Mouse (Mus musculus): ENCODE measurements around the gene Trim65. TPM values are rescaled to one million over a fixed set of nuclear protein-coding genes. Genes with fewer than 3 reads are reported as not detected.

Trim65 gene
- polyA plus RNA-seq, 1 experiment from 2014 or later = 1.8 TPM

DNA sequence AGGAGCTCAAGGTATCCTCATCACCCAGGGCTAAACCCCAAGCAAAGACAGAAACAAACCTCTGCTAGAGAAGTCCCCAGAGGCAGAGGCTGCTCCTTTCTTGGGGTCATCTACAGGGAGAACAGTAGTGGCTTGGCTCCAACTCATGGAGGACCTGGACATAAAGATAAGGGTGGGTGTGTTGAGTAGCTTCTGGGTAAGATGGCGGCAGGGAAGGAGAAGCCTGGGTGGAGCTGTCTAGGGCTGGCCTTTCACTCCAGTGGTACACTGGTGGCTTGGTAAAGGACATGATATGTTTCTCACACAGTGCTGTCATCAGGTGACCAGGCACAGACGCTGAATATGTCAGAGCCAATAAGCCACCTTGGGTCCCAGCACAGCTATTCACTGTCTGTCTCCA, 20.0 kb upstream of the Trim65 start:
- DNase-seq (ENCODE audit: low spot score) = no peak
- Histone ChIP-seq H3K36me3 (peaks cover 100% of the 10 kb centered on the region), H3K27ac (peak overlapping the region; percentile 46; the same call in 1 of the 2 replicates), H3K4me3 (no peak overlapping the region), H3K4me1 (replicated peaks) (peaks cover 23% of the 10 kb centered on the region), H3K27me3 (ENCODE audit: insufficient read depth, poor library complexity, severe bottlenecking) (no peaks in the 10 kb centered on the region), H3K9me3 (no peaks in the 10 kb centered on the region)
- 94% methylated on average over 2 of the region's 2 CpGs for WGBS

DNA sequence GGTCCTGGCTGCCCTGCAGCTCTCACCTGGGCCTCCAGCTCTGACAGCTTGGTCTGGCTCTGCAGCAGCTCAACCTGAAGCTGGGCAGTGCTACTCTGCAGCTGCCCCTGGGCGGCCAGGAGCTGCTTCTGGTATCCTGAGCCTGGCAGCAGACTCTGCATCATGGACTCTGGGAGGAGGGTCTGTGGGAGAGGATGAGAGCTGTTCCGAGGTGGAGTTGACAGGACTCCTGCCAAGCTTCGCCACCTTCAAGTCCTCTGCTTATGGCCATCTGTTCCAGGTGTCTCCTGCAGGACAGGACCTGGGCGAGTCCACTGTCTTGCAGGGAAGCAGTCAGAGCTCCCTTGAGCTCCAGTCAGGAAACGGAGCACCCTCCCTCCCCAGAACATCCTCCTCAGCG, 18.4 kb upstream of the Trim65 start:
- H3K36me3 ChIP-seq = peaks cover 100% of the 10 kb centered on the region
- WGBS = 85% methylated on average over 6 of the region's 6 CpGs
- H3K9me3 ChIP-seq = no peaks in the 10 kb centered on the region
- no peak overlapping the region for H3K4me3 ChIP-seq
- peaks cover 30% of the 10 kb centered on the region for H3K4me1 ChIP-seq (replicated peaks)
- no peaks in the 10 kb centered on the region for H3K27me3 ChIP-seq (ENCODE audit: insufficient read depth, poor library complexity, severe bottlenecking)
- H3K27ac ChIP-seq = 0 out of 2 replicates have a peak overlapping the region, but pooled peaks have one; percentile 1
- no peak for DNase-seq (ENCODE audit: low spot score)

DNA sequence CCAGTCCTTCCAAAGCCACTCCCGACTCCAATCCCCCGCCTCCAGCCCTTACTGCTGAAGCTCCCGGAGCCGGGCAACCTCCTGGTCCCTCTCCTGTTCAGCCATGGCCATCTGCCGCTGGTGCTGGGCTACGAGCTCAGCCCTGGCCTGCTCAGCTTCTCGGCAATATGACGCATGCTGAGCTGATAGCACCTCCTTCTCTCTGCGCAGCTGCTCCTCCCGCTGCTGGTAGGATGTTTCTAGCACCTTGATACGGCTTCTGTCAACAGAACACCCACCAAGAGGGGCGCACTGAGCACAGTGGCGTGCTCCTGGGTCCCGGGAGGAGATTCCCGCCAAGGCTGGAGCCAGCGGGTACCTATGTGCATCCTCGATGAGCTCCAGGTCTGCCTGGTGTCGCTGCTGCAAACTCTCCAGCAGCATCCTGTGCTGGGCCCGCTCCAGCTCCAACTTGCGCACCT, 17.9 kb upstream of the Trim65 start:
- H3K27ac ChIP-seq = peak overlapping the region; percentile 41; the same call in 1 of the 2 replicates

DNA sequence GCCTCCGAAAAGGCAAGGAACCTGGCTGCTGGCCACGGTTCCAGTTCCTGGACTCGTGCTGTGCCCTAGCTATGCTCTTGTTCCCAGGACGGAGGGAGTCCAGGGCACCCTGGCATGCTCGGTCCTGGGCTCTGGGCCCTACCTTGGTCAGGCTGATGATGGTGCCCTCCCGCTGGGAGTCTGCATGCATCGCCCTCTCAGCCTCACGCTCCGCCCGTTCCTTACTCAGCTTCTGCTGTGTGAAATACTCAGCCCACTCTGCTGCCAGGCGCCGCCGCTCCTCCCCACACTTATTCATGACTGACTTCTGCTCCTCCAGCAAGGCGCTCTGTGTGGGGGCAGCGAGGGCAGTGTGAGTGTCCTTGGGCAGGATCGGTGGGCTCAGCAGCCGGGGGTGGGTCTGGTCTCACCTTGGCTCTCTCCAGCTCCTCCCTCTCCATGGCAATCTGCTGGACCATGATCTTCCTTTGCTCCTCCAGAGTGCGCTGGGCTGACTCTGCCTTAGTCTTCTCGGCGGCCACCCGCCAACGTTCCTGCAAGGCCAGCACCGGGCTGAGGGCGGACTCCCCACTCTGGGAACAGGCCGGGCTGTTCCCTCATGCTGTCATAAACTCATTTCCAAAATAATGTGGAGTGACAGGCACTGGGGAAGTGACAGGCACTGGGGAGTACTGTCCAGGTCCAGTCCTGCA, 15.5 kb upstream of the Trim65 start:
- no peaks in the 10 kb centered on the region for H3K27me3 ChIP-seq (ENCODE audit: insufficient read depth, poor library complexity, severe bottlenecking)
- H3K27ac ChIP-seq = no peak overlapping the region
- H3K4me3 ChIP-seq = no peak overlapping the region
- peaks cover 99% of the 10 kb centered on the region for H3K36me3 ChIP-seq
- peaks cover 40% of the 10 kb centered on the region for H3K4me1 ChIP-seq (replicated peaks)
- 77% methylated on average over 25 of the region's 25 CpGs for WGBS
- DNase-seq (ENCODE audit: low spot score) = no peak
- H3K9me3 ChIP-seq = no peaks in the 10 kb centered on the region

More for the DNA sequence above, 17.9 kb upstream of the Trim65 start:
- Histone ChIP-seq H3K9me3 (no peaks in the 10 kb centered on the region), H3K36me3 (peaks cover 100% of the 10 kb centered on the region), H3K27me3 (ENCODE audit: insufficient read depth, poor library complexity, severe bottlenecking) (no peaks in the 10 kb centered on the region), H3K4me3 (no peak overlapping the region), H3K4me1 (replicated peaks) (peaks cover 30% of the 10 kb centered on the region)
- 69% methylated on average over 20 of the region's 20 CpGs for WGBS
- DNase-seq (ENCODE audit: low spot score) = no peak

DNA sequence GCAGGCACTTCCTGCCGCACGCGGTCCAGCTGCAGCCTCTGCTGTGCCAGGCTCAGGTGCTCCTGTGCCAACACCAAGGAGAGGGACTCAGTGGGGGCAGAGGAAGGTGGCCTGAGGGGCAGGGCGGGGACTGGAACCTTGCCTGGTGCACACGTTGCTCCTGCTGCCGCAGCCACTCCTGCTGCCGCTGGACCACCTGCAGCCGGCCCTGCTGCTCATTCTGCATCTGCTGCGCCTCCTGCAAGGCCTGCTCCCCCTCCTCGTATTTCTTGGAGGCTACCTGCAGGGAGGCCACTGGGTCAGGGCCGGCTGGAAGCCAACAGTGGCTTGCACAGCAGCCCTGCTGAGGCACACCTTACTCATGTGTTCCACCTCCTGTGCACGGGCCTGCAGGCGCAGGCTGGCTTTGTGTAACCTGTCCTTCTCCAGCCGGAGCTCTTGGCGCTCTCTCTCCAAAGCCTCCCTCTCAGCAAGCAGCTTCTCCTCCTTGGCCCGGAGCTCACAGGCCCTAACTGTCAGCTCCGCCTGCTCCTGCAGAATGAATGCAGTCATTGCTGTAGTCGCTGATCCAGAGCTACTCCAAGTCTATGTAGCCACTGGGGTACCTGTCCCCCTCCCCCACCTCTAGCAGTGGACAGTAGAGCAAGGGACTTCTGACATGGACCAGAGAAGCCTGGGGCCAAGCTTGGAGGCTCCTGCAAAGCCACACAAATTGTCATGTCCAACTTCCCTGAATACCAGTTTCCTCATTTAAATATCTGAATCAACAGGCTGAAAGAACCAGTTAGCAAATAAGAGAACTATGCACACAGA, 14.8 kb upstream of the Trim65 start:
- DNase-seq (ENCODE audit: low spot score) = no peak
- H3K9me3 ChIP-seq = no peaks in the 10 kb centered on the region
- no peak overlapping the region for H3K27ac ChIP-seq
- H3K27me3 ChIP-seq (ENCODE audit: insufficient read depth, poor library complexity, severe bottlenecking) = no peaks in the 10 kb centered on the region
- WGBS = 56% methylated on average over 18 of the region's 18 CpGs
- peaks cover 91% of the 10 kb centered on the region for H3K36me3 ChIP-seq
- H3K4me3 ChIP-seq = no peak overlapping the region
- H3K4me1 ChIP-seq (replicated peaks) = peaks cover 40% of the 10 kb centered on the region

DNA sequence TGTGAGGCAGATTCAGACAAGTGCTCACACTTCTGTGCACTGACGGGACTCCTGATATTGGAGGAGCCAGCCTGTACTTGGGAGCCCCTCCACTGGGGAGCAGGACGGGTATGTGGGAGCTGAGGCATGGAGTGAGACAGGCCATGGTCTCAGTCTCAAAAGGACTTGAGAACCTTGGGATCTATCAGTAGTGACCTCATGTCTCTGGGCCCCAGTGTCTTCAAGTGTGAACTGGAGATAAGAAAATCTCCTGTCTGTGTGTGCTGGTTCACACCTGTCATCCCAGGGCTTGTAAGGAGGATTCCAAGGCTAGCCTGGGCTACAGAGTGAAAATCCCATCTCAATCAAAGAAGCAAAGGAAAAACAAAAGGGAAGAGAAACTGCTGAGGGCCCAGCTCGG, 12.5 kb upstream of the Trim65 start:
- 83% methylated on average over 3 of the region's 3 CpGs for WGBS
- H3K9me3 ChIP-seq = no peaks in the 10 kb centered on the region
- H3K36me3 ChIP-seq = peaks cover 69% of the 10 kb centered on the region

DNA sequence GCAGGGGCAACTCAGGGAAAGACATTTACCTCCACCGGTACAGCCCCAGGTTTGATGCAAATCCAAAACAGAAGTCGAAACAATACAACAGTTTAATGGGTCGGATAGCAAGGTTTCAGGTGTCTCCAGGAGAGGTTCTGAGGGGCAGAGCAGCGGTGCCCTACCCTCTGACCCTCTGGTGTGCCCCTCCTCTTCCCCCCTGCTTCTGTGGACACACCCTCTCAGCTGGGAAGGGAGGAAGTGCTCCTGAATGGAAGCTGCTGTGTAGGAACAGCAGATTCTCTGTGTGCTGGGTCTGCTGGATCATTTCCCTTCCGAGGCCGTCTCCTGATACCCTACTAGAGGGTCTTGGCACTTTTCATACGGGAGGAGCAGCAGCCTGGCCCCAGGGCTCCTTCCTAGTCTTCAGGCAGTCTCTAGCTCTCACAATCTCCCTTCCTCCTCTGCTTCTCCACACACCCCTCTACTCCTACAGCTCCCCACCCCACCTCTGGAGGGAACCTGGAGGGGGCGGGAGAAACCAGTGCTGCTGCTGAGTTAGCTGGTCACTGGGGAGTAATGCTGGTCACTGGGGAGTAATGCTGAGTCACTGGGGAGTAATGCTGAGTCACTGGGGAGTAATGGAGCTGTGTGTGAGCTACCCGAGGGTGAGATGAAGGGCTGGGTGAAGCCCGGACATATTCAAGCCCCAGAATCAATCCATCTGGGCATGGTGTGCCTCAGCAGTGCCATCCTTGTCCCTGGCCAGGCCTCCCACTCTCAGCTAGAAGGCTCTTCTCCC, 11.5 kb upstream of the Trim65 start:
- DNase-seq (ENCODE audit: low spot score) = no peak
- WGBS = 73% methylated on average over 10 of the region's 10 CpGs
- peaks cover 40% of the 10 kb centered on the region for H3K4me1 ChIP-seq (replicated peaks)
- H3K36me3 ChIP-seq = peaks cover 58% of the 10 kb centered on the region
- H3K4me3 ChIP-seq = no peak overlapping the region
- no peaks in the 10 kb centered on the region for H3K9me3 ChIP-seq
- H3K27me3 ChIP-seq (ENCODE audit: insufficient read depth, poor library complexity, severe bottlenecking) = no peaks in the 10 kb centered on the region
- peak overlapping the region; percentile 46 for H3K27ac ChIP-seq

More for the DNA sequence above, 12.5 kb upstream of the Trim65 start:
- Histone ChIP-seq H3K4me3 (no peak overlapping the region), H3K4me1 (replicated peaks) (peaks cover 39% of the 10 kb centered on the region), H3K27ac (no peak overlapping the region), H3K27me3 (ENCODE audit: insufficient read depth, poor library complexity, severe bottlenecking) (no peaks in the 10 kb centered on the region)
- DNase-seq (ENCODE audit: low spot score) = no peak

DNA sequence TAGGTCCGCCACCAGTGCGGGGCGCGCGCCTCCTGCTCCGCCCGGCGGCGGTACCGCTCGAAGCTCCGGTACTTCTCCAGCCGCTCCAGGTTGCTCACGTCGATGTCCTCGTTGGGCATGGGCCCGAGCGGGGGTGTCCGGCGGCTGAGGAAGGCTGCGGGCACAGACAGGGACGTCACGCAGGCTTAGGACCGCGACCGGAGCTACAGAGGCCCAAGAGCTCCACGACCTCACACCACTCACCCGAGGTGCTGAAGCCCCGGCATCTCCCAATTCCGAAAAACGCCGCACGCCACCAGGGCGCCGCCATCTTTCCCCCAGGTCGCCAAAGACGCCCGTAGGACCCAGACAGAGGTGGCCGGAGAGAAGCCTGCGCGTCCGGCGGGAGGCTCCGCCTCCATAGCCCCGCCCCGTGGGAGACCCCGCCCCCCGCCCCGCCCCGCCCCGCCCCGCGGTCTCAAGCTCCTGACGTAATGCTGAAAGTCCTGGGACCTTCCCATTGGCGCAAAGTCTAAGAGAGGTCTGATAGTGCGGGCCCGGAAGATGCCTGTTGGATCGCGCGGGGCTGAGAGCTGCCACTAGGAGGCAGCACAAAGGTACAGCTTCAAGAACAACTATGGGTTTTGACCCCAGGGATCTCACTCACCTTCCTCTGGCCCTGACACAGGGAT, 7.7 kb upstream of the Trim65 start, which contains the start of gene Mrpl38:
Gene Mrpl38, minus strand, starts transcription at position 401 of the 671 bp plus-strand sequence.
- WGBS = under 1% methylated on average over 60 of the region's 60 CpGs
- H3K36me3 ChIP-seq = peaks cover 55% of the 10 kb centered on the region
- peak; percentile 98 for DNase-seq (ENCODE audit: low spot score)
- no peaks in the 10 kb centered on the region for H3K9me3 ChIP-seq
- peak within 1 kb of the TSS; percentile 99 for H3K4me3 ChIP-seq
- H3K27me3 ChIP-seq (ENCODE audit: insufficient read depth, poor library complexity, severe bottlenecking) = no peaks in the 10 kb centered on the region
- peak within 1 kb of the TSS; percentile 93 for H3K27ac ChIP-seq
- peaks cover 37% of the 10 kb centered on the region for H3K4me1 ChIP-seq (replicated peaks)

DNA sequence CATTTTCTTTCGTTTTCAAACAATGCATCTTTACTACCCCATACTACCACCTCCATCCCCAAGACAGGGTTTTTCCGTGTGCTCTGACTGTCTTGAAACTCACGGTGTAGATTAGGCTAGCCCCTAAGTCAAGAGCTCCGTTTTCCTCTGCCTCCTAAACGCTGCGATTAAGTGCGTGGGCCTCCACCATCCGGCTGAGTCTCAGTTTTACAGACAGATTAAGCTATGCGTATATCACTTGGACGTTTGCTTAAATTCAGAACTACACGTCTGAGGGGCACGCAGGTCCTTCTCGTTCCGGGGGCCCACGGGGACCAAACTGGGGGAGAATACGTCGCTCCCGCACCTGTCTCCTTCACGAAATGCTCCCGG, 7.2 kb upstream of the Trim65 start:
- no peak for DNase-seq (ENCODE audit: low spot score)
- Histone ChIP-seq H3K36me3 (peaks cover 55% of the 10 kb centered on the region), H3K27ac (peak overlapping the region; percentile 93), H3K27me3 (ENCODE audit: insufficient read depth, poor library complexity, severe bottlenecking) (no peaks in the 10 kb centered on the region), H3K4me1 (replicated peaks) (peaks cover 36% of the 10 kb centered on the region), H3K9me3 (no peaks in the 10 kb centered on the region), H3K4me3 (peak overlapping the region; percentile 99)
- 1% methylated on average over 20 of the region's 20 CpGs for WGBS

DNA sequence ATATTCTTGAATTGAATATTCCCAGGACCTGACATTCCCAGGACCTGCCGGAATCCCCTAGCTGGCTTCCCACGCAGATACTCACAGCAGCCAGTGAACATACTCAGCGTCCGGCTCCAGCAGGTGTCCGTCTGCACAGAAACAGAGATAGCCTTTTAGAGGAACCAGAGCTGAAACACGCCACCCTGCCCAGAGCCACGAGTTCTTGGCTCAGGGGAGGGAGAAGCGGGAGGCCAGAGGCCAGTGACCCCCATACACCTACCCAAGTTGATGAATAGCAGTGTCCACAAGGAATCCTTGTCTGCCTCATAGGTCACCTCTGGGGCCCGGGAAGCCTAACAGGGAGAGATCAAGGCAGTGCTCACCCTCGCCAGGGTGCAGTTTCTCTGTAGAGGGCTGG, 3.2 kb upstream of the Trim65 start:
- no peak overlapping the region for H3K27ac ChIP-seq
- H3K27me3 ChIP-seq (ENCODE audit: insufficient read depth, poor library complexity, severe bottlenecking) = peaks cover 10% of the 10 kb centered on the region
- no peaks in the 10 kb centered on the region for H3K9me3 ChIP-seq
- H3K4me3 ChIP-seq = no peak overlapping the region
- 89% methylated on average over 10 of the region's 10 CpGs for WGBS
- H3K36me3 ChIP-seq = peaks cover 58% of the 10 kb centered on the region
- no peak for DNase-seq (ENCODE audit: low spot score)
- peaks cover 57% of the 10 kb centered on the region for H3K4me1 ChIP-seq (replicated peaks)

DNA sequence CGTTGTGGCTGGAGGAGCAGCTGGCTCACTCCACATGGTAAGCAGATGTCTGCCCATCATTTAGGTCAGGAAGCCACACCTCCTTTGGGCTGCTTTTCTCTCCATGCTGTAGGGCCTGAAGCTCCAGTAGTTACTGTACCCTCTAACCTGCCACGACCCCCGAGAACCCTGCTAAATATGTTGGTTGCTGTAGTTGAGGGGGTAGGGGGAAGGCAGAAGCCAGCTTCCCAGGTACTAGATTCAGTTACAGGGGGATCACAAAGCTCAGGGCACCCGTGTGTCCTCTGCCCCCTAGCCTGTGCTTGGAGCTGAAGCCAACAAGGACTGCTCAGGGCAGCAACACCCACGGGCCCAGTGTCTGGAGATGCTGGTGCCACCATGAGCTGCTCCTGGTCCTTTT, 2.6 kb upstream of the Trim65 start:
- H3K9me3 ChIP-seq = no peaks in the 10 kb centered on the region
- DNase-seq (ENCODE audit: low spot score) = no peak
- peaks cover 58% of the 10 kb centered on the region for H3K36me3 ChIP-seq
- H3K27ac ChIP-seq = no peak overlapping the region
- WGBS = 74% methylated on average over 5 of the region's 5 CpGs
- no peak overlapping the region for H3K4me3 ChIP-seq
- peaks cover 56% of the 10 kb centered on the region for H3K4me1 ChIP-seq (replicated peaks)
- H3K27me3 ChIP-seq (ENCODE audit: insufficient read depth, poor library complexity, severe bottlenecking) = peaks cover 15% of the 10 kb centered on the region

Data from hindbrain, embryonic 10.5 days (tissue).